Mouse (Mus musculus): ENCODE results near the gene Stt3b.

The Stt3b gene

GRCm38 (mm10) chr9:115323572-115323971 lies 13.4 kb upstream of the Stt3b start:
- TF ChIP-seq NANOG (IDR thresholded peaks at IDR 0.05; ENCODE audit: borderline replicate concordance, low read length) (no peak), POU5F1 (IDR thresholded peaks at IDR 0.05; ENCODE audit: borderline replicate concordance, low read length) (no peak), CTCF (conservative IDR thresholded peaks at IDR 0.05; ENCODE audit: low read length) (no peak)
- H3K27me3 ChIP-seq (ENCODE audit: insufficient read depth, low read length) = no peaks in the 10 kb centered on the region
- peaks cover 9% of the 10 kb centered on the region; the same call in 1 of the 2 replicates for H3K4me1 ChIP-seq (replicated peaks; ENCODE audit: low read depth, low read length)
- peaks cover 12% of the 10 kb centered on the region for H3K9me3 ChIP-seq (ENCODE audit: low read length)
- no peak overlapping the region for H3K4me3 ChIP-seq (replicated peaks; ENCODE audit: low read length)
- H3K36me3 ChIP-seq (ENCODE audit: insufficient read depth, low read length) = no peaks in the 10 kb centered on the region

GRCm38 (mm10) chr9:115322385-115322784 lies 12.2 kb upstream of the Stt3b start:
- Histone ChIP-seq H3K36me3 (ENCODE audit: insufficient read depth, low read length) (no peaks in the 10 kb centered on the region), H3K4me1 (replicated peaks; ENCODE audit: low read depth, low read length) (peaks cover 9% of the 10 kb centered on the region; the same call in 1 of the 2 replicates), H3K27me3 (ENCODE audit: insufficient read depth, low read length) (no peaks in the 10 kb centered on the region), H3K9me3 (ENCODE audit: low read length) (peaks cover 12% of the 10 kb centered on the region), H3K4me3 (replicated peaks; ENCODE audit: low read length) (no peak overlapping the region)
- TF ChIP-seq POU5F1 (IDR thresholded peaks at IDR 0.05; ENCODE audit: borderline replicate concordance, low read length) = no peak
- TF ChIP-seq CTCF (conservative IDR thresholded peaks at IDR 0.05; ENCODE audit: low read length) = no peak
- no peak for TF ChIP-seq NANOG (IDR thresholded peaks at IDR 0.05; ENCODE audit: borderline replicate concordance, low read length)

- TF ChIP-seq CTCF (conservative IDR thresholded peaks at IDR 0.05; ENCODE audit: low read length) = peak; percentile 39
- no peak for TF ChIP-seq POU5F1 (IDR thresholded peaks at IDR 0.05; ENCODE audit: borderline replicate concordance, low read length)
- peaks cover 14% of the 10 kb centered on the region for H3K4me1 ChIP-seq (replicated peaks; ENCODE audit: low read depth, low read length)
- H3K27me3 ChIP-seq (ENCODE audit: insufficient read depth, low read length) = no peaks in the 10 kb centered on the region
- no peaks in the 10 kb centered on the region for H3K36me3 ChIP-seq (ENCODE audit: insufficient read depth, low read length)
- H3K9me3 ChIP-seq (ENCODE audit: low read length) = peaks cover 7% of the 10 kb centered on the region
- H3K4me3 ChIP-seq (replicated peaks; ENCODE audit: low read length) = no peak overlapping the region
Measured at GRCm38 (mm10) chr9:115321052-115321451, 10.8 kb upstream of the Stt3b start.

GRCm38 (mm10) chr9:115320156-115320555 lies 9.9 kb upstream of the Stt3b start:
- no peak overlapping the region for H3K4me3 ChIP-seq (replicated peaks; ENCODE audit: low read length)

GRCm38 (mm10) chr9:115318621-115319375 lies 8.6 kb upstream of the Stt3b start:
- Histone ChIP-seq H3K36me3 (ENCODE audit: insufficient read depth, low read length) (no peaks in the 10 kb centered on the region), H3K27me3 (ENCODE audit: insufficient read depth, low read length) (no peaks in the 10 kb centered on the region), H3K4me1 (replicated peaks; ENCODE audit: low read depth, low read length) (peaks cover 18% of the 10 kb centered on the region), H3K4me3 (replicated peaks; ENCODE audit: low read length) (no peak overlapping the region), H3K9me3 (ENCODE audit: low read length) (peaks cover 5% of the 10 kb centered on the region)
- TF ChIP-seq CTCF (conservative IDR thresholded peaks at IDR 0.05; ENCODE audit: low read length) = 0 out of 2 replicates have a peak, but pooled peaks have one; percentile 9
- no peak for TF ChIP-seq NANOG (IDR thresholded peaks at IDR 0.05; ENCODE audit: borderline replicate concordance, low read length)

More at GRCm38 (mm10) chr9:115320156-115320555, 9.9 kb upstream of the Stt3b start:
- peaks cover 17% of the 10 kb centered on the region for H3K4me1 ChIP-seq (replicated peaks; ENCODE audit: low read depth, low read length)
- H3K9me3 ChIP-seq (ENCODE audit: low read length) = peaks cover 6% of the 10 kb centered on the region
- no peaks in the 10 kb centered on the region for H3K27me3 ChIP-seq (ENCODE audit: insufficient read depth, low read length)
- H3K36me3 ChIP-seq (ENCODE audit: insufficient read depth, low read length) = no peaks in the 10 kb centered on the region
- TF ChIP-seq NANOG (IDR thresholded peaks at IDR 0.05; ENCODE audit: borderline replicate concordance, low read length) (no peak), POU5F1 (IDR thresholded peaks at IDR 0.05; ENCODE audit: borderline replicate concordance, low read length) (no peak), CTCF (conservative IDR thresholded peaks at IDR 0.05; ENCODE audit: low read length) (no peak)

- Histone ChIP-seq H3K27me3 (ENCODE audit: insufficient read depth, low read length) (peaks cover 4% of the 10 kb centered on the region), H3K4me3 (replicated peaks; ENCODE audit: low read length) (no peak overlapping the region), H3K36me3 (ENCODE audit: insufficient read depth, low read length) (no peaks in the 10 kb centered on the region), H3K4me1 (replicated peaks; ENCODE audit: low read depth, low read length) (peaks cover 26% of the 10 kb centered on the region), H3K9me3 (ENCODE audit: low read length) (no peaks in the 10 kb centered on the region)
- TF ChIP-seq NANOG (IDR thresholded peaks at IDR 0.05; ENCODE audit: borderline replicate concordance, low read length) = no peak
- no peak for TF ChIP-seq CTCF (conservative IDR thresholded peaks at IDR 0.05; ENCODE audit: low read length)
- TF ChIP-seq POU5F1 (IDR thresholded peaks at IDR 0.05; ENCODE audit: borderline replicate concordance, low read length) = no peak
Measured at GRCm38 (mm10) chr9:115317049-115317448, 6.8 kb upstream of the Stt3b start.

- peaks cover 4% of the 10 kb centered on the region for H3K27me3 ChIP-seq (ENCODE audit: insufficient read depth, low read length)
- TF ChIP-seq POU5F1 (IDR thresholded peaks at IDR 0.05; ENCODE audit: borderline replicate concordance, low read length) (no peak), CTCF (conservative IDR thresholded peaks at IDR 0.05; ENCODE audit: low read length) (no peak), NANOG (IDR thresholded peaks at IDR 0.05; ENCODE audit: borderline replicate concordance, low read length) (no peak)
- no peaks in the 10 kb centered on the region for H3K36me3 ChIP-seq (ENCODE audit: insufficient read depth, low read length)
- no peak overlapping the region for H3K4me3 ChIP-seq (replicated peaks; ENCODE audit: low read length)
- peaks cover 23% of the 10 kb centered on the region for H3K4me1 ChIP-seq (replicated peaks; ENCODE audit: low read depth, low read length)
- H3K9me3 ChIP-seq (ENCODE audit: low read length) = no peaks in the 10 kb centered on the region
Measured at GRCm38 (mm10) chr9:115314556-115314955, 4.3 kb upstream of the Stt3b start.

GRCm38 (mm10) chr9:115313830-115314229 lies 3.6 kb upstream of the Stt3b start:
- H3K4me1 ChIP-seq (replicated peaks; ENCODE audit: low read depth, low read length) = peaks cover 23% of the 10 kb centered on the region
- no peaks in the 10 kb centered on the region for H3K36me3 ChIP-seq (ENCODE audit: insufficient read depth, low read length)
- H3K27me3 ChIP-seq (ENCODE audit: insufficient read depth, low read length) = peaks cover 4% of the 10 kb centered on the region
- TF ChIP-seq NANOG (IDR thresholded peaks at IDR 0.05; ENCODE audit: borderline replicate concordance, low read length) = no peak
- TF ChIP-seq CTCF (conservative IDR thresholded peaks at IDR 0.05; ENCODE audit: low read length) = no peak
- no peak for TF ChIP-seq POU5F1 (IDR thresholded peaks at IDR 0.05; ENCODE audit: borderline replicate concordance, low read length)
- no peaks in the 10 kb centered on the region for H3K9me3 ChIP-seq (ENCODE audit: low read length)
- H3K4me3 ChIP-seq (replicated peaks; ENCODE audit: low read length) = no peak overlapping the region

GRCm38 (mm10) chr9:115311223-115311520 lies 951 bp upstream of the Stt3b start:
- H3K9me3 ChIP-seq (ENCODE audit: low read length) = no peaks in the 10 kb centered on the region
- H3K4me1 ChIP-seq (replicated peaks; ENCODE audit: low read depth, low read length) = peaks cover 42% of the 10 kb centered on the region
- TF ChIP-seq NANOG (IDR thresholded peaks at IDR 0.05; ENCODE audit: borderline replicate concordance, low read length) (no peak), POU5F1 (IDR thresholded peaks at IDR 0.05; ENCODE audit: borderline replicate concordance, low read length) (no peak), CTCF (conservative IDR thresholded peaks at IDR 0.05; ENCODE audit: low read length) (no peak)
- H3K27me3 ChIP-seq (ENCODE audit: insufficient read depth, low read length) = peaks cover 4% of the 10 kb centered on the region
- peak overlapping the region; percentile 97 for H3K4me3 ChIP-seq (replicated peaks; ENCODE audit: low read length)
- H3K36me3 ChIP-seq (ENCODE audit: insufficient read depth, low read length) = peaks cover 10% of the 10 kb centered on the region
